Mouse (Mus musculus) T-helper 17 cell (primary cell): ENCODE measurements around the gene Iqcg.
"Not testable (repeated sequence)": the region's sequence is repeated elsewhere in the genome, so short reads cannot be mapped to it uniquely, and the experiment has no call there.

Experiments
- in situ Hi-C, 2 experiments: fragments of 300-600 bp; cut with MboI, MseI; formaldehyde crosslinking; loops; 1 replicate in 1 of 2; 2 replicates in 1 of 2; pipeline ENCODE4 v1.15.1; 2025; ENCODE audit warnings: high pct_unique_total_duplicates in 2 of 2

The Iqcg gene

DNA sequence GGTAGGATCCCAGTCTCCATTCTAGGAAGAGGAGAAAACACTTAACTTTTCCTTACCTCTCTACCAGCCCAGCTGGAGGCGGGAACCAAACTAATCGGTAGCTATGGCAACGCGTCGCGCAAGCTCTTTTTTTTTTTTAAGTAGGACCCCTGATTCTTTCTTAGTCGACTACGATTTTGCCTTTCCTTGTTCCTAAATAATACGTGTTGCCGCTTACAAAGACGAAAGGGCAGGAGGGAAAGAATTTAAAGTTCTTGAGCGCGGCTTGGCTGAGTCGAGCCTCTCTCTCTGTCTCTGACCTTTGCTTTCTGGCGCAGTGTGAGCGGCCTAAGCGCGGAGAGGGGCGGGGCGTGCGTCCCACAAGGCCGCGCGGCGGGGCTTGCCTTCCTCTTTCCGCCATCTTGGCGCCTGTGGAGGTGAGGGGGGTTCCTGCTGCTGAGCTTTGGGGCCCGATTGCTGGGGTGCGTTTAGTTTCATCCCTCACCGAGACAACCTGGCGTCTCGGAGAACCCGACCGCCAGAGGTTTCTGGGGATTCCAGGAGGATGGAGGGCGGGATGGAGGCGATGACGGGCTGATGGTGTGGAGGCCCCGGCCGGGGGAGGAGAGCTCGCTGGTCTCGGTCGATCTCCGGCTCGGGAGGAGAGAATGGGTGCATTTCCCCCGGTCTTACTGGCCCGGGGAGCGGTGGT lies at the start of gene Iqcg, which contains the start of gene Rpl35a:
Gene Iqcg (minus strand): TSS at position 124 of the 691 bp plus-strand sequence.
Gene Rpl35a (plus strand): TSS at position 359 of the 691 bp plus-strand sequence.
- in situ Hi-C loops, result no loop called here

DNA sequence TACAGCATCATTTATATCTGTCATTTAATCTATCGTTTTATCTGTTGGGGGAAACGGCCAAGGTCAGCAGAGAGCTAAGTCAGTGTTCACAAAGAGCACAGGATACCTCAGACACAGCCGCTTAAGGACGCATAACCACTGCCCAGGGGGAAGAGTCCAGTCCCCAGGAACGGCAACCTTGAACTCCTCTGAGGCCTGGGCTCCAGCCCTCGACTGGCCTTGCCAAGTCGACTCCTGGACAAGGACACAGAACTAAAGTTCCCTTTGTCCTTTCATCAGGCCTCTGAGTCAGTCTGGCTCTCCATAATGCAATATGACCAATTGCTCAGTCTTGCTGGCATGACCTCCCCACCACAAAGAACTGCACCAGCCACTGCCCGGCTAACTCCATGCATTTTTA lies 29.6 kb upstream of the Iqcg start:
- in situ Hi-C loops, result loop anchor here in 1 of 2 experiments (10.0 kb wide), 1 partner anchor 1489 kb away; the partner anchor contains the start of gene Kalrn

DNA sequence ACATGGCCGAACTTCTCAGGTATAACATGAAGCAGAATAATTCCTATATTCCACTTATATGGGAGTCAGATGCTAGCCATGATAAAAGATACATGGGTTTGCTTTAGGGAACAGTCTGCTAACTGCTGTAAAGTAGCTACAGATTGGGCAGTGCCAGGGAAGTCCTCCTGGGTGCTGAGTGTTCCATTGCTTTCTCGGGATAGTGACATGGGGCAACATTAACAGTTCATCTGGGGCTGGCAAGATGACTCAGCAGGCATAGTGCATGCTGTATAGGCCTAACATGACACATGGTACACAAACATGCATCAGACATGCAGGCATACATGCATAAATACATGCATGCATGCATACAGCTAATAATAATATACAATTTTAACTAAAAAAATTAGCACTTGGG lies 28.0 kb upstream of the Iqcg start:
- in situ Hi-C loops, result loop anchor here in 1 of 2 experiments (10.0 kb wide), 1 partner anchor 1491 kb away; the partner anchor contains the start of gene Kalrn

DNA sequence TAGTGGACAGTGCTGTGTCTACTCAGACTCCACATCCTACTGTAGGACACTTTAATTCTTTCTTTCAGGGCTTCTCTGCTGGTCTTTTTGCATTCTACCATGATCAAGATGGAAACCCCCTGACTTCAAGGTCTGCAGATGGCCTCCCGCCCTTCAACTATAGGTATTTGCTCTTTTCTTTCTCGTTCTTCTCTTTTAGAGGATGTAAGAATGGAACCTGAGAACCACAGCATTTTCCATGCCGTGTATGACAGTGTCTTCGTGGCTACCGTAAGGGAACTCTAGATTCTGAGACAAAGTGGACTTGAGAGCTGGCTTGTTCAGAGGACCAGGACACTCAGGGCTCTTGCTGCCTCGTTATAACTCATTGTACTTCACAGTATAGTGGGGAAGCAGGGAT lies 26.9 kb upstream of the Iqcg start:
- in situ Hi-C loops, result loop anchor here in 1 of 2 experiments (10.0 kb wide), 1 partner anchor 1492 kb away; the partner anchor contains the start of gene Kalrn

DNA sequence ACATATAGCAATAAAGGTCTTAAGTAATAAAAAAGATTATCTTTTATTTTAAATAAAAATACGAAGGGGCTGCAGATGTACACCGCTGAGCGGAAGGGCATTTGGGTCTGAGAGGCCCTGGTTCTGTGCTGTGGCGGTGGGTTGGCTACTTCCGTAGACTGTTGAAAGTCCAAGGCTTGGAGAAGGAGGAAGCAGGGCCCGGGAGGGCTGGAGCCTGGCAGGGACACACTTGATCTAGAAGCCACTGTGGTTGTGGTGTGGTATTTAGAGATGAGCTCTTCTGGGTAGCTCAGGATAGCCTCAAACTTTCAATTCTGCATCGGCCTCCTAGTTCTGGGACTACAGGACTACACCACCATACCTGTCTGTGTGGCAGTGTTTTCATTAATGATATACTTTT lies 24.0 kb upstream of the Iqcg start:
- in situ Hi-C loops, result loop anchor here in 1 of 2 experiments (10.0 kb wide), 1 partner anchor 1495 kb away; the partner anchor contains the start of gene Kalrn

DNA sequence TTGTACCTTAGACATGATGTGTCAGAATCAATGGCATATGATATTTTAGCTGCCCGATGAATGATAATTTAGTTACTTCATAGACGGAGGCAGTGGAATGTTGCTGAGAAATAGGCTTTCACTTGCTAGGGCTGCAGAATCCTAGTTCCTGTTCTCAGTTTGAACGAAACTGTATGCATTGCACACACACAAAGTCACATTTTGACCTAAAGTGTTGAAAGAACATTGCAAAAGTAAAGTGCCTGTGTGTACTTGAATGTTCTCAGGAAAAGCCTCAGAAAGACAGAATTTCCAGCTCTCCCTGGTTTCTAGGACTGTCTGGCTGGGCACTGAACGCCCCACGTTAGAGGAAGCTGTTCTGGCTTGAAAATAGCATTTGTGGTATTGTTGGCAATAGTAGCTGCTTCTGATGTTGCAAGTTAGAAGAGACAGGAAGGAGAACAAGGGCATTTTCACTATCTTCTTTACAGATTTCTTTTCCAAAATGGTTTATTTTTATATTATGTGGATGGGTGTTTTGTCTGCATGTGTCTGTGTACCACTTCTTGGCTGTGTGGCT lies 21.1 kb upstream of the Iqcg start:
- in situ Hi-C loops, result no loop called here

DNA sequence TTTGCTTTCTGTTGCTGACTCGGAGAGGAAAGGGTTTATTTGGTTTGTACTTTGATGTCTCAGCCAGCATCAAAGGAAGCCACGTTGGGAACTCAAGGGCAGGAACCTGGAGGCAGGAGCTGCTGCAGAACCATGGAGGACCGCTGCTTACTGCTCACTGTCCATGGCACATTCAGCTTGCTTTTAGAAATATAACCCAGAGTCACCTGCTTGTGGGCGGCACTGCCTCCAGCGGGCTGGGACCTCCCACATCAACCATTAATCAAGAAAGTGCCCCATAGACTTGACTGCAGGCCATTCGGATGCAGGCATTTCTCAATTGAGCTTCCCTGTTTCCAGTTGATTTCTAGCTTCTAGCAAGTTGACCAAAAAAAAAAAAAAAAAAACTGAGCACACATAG lies 20.1 kb upstream of the Iqcg start:
- in situ Hi-C loops, result no loop called here

DNA sequence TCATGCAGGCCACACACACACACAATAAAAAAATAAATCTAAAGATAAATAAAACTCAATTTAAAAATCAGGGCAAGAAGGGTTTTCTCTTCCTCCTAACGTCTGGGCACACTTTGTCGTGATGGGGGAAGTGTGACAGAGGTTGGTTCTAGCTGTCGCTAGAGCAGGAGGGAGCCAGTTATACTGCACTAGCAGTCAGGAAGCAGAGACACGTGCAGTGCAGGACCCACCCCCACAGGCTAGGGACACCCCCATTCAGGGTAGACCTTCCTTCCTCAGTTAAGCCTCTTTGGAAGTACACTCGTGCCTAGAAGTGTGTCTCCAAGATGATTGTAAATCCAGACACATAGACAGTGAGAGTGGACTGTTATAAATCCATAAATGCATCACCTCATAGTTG lies 18.9 kb upstream of the Iqcg start:
- in situ Hi-C loops, result no loop called here

DNA sequence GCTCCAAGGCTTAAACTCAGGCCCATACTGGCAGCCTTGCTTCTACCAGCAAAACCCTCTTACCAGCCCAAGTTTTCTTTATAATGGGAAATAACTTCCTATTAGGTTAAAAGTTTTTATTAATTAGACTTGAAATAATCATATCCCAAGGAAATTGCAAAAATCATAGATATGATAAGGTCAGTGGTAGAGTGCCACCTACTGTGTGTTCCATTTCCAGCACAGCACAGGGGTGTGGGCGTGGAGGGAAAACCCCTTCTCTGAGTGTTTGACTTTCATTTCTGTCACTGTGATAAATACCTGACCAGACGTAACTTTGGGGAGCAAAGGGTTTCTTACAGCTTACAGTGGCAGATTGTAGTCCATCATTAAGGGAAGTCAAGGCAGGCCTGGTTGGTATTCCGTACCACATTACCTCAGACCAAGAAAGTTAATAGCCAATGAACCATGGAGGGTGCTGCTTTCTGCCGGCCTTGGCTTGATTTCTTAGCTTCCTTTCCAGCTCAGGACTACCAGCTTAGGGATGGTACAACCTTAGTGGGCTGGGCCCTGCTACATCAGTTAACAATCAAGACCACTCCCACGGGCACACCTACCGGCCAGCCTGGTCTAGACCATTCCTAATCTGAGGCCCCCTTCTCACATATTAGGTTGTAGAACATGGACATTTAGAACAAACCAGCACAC lies 17.0 kb upstream of the Iqcg start:
- in situ Hi-C loops, result no loop called here

DNA sequence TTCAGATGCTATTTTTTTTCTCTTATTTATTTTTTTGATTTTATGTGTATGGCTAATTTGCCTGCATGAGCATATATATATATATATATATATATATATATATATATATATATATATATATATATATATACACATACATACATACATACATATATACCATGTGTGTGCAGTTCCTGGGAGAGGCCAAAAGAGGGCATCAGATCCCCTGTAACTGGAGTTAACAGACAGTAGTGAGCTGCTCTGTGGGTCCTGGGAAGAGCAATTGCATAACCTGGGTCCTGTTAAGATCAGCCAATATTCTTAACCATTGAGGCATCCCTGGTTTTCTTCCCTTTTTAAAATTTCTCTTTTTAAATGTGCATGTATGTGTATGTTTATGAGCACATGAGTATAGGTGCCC lies 14.9 kb upstream of the Iqcg start:
- in situ Hi-C loops, result no loop called here

DNA sequence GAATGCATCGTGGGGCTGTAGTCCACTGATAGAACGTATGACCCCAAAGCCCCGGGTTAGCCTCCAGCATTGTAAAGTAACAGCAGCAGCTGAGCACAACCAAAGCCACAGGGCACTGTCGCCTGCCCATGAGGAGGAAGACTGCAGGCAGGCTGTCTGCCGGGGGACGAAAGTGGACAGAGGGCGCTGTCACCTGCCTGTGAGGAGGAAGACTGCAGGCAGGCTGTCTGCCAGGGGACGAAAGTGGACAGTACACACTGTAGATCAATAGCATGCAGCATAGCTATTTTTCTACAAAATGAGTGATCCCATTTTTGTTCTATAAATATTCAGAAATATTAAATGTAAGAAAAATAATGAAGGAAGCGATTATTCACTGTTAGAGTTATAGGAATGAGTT lies 8.6 kb upstream of the Iqcg start:
- in situ Hi-C loops, result loop anchor here (5.0 to 10.0 kb wide), 2 partner anchors 1977 to 1980 kb away; partner anchors contain the start of gene Xxylt1 (in 1 of the 2)

DNA sequence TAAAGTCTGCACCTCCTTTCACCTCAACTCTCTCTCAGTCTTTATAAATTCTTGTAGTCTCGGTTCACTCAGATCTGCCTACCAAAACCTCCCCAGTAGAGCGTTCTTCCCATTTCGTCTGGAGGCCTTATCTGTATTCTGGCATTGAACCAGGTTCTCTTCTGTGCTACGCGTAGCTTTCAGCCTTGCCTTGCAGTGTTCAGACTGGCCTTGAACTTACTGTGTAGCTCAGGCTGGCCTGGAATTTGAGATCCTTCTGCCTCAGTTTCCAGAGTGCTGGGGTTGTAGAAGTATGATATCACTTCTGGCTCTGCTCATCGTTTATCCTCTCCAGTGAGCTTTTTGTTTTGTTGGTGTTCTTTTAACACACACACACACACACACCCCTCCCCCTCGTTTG lies 7.2 kb upstream of the Iqcg start:
- in situ Hi-C loops, result loop anchor here in 1 of 2 experiments (10.0 kb wide), 1 partner anchor 1978 kb away; the partner anchor contains the start of gene Xxylt1

DNA sequence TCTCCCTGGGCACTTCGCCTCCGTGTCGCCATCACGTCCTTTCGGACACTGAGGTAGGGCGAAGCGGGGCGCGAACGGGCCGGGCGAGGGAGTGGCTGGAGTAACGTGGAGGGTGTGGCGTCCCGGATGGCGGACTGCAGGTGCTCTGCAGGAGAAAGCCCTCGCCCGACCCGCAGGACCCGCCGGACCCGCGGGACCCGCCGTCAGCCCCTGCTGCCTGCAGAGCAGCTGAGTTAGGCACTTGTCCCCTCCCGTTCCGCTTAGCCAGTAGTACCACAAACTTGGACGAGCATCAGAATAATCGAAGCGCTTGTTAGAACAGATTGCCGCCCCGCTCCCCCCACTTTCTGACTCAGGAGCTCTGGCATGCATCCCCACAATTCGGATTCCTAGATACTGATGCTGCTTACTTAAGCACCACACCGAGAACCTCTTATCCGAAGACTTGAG lies 6.7 kb upstream of the Iqcg start:
- in situ Hi-C loops, result loop anchor here in 1 of 2 experiments (10.0 kb wide), 1 partner anchor 1978 kb away; the partner anchor contains the start of gene Xxylt1

DNA sequence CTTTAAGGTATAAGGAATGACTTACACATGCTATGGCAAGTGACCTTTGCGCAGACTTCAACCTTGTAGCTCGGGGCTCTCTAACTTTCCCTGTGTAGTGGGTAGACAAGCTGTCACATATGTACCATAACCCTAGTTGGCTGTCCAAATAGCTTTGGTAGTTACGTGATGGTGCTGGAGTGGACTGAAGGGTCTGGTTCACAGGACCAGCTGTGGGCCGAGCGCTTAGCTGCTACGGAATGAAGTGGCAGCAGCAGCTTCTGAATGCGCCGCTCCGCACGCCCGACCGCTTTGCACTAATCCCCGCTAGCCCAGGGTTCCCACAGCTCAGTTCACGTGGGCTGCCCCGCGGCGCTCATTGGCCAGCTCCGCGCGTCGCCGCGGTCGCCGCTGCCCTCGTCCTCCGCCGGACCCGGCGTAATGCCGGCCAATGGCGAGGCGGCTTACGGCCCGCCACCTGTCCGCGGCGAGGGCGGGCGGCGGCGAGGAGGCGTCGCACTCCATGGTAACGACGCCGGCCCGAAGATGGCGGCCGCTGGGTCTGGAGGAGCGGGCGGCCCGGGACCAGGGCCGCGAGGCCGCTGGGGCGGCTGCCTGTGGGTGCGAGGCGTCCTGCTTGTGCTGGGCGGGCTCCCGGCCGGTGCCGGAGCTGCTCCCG lies 6.1 kb upstream of the Iqcg start, which contains the start of gene Lmln:
Gene Lmln (plus strand): TSS at position 498 of the 658 bp plus-strand sequence.
- in situ Hi-C loops, result loop anchor here in 1 of 2 experiments (10.0 kb wide), 1 partner anchor 1977 kb away; the partner anchor contains the start of gene Xxylt1

DNA sequence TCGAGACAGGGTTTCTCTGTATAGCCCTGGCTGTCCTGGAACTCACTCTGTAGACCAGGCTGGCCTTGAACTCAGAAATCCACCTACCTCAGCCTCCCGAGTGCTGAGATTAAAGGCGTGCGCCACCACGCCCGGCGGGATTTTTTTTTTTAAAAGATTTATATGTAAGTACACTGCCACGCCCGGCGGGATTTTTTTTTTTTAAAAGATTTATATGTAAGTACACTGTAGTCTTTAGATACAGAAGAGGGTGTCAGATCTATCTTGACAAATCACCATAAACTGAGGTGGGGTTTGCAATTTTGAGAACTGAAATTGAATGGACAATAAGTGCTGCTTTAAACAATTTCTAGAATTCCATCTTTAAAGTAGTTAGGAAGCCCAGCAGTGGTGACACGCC lies 5.4 kb upstream of the Iqcg start:
- in situ Hi-C loops, result loop anchor here in 1 of 2 experiments (10.0 kb wide), 1 partner anchor 1977 kb away; the partner anchor contains the start of gene Xxylt1

DNA sequence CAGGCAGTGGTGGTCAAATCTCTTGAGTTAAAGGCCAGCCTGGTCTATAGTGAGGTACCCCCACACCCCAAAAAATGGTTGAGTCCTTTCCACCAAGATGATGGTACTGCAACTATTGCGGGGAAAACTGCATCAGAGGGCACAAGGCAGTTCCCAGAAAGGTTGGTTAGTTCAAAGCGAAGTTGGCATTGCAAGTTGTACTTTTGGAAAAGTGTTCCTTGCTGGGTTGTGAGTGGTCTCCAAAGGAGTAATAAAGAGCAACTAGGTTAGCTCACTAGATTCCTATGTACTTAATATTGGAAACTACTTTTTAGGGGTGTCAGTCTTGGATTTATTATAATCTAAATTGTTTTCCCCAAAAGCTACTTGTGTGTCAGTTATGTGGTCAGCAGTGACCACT lies 4.9 kb upstream of the Iqcg start:
- in situ Hi-C loops, result loop anchor here in 1 of 2 experiments (10.0 kb wide), 1 partner anchor 1976 kb away; the partner anchor contains the start of gene Xxylt1

DNA sequence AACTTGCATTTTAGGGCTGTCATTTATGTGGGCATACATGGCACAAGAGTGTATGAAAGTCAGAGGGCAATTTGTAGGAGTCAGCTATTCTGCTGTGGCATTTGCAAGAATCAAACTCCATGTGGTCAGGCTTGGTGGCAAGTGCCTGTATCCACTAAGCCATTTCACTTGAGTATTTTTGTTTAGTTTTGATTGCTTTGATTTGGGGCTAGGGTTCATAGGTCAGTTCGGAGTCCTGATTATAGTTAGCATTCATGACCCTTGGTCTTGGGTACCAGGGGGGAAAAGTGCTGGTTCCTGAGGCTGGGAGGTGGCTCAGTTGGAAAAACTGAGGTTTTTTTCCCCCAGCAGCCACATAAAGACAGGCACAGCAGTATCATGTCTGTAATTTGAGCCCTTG lies 3.5 kb upstream of the Iqcg start:
- in situ Hi-C loops, result no loop called here

DNA sequence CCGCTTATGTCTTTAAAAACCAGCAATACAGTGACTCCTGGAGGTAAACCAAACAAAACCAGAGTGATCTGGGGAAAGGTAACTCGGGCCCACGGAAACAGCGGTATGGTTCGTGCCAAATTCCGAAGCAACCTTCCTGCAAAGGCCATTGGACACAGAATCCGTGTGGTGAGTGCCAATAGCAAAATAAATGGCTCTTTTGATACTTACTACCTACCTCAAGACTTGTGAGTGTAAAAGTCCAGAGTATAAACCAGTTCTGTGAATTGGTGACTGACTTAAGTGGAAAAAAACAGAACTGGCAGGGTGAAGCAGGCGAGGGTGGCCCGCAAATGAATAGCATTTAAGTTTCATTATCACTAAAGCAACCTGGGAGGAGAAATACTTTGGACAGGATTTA lies 2.6 kb upstream of the Iqcg start:
- in situ Hi-C loops, result not testable (repeated sequence)

DNA sequence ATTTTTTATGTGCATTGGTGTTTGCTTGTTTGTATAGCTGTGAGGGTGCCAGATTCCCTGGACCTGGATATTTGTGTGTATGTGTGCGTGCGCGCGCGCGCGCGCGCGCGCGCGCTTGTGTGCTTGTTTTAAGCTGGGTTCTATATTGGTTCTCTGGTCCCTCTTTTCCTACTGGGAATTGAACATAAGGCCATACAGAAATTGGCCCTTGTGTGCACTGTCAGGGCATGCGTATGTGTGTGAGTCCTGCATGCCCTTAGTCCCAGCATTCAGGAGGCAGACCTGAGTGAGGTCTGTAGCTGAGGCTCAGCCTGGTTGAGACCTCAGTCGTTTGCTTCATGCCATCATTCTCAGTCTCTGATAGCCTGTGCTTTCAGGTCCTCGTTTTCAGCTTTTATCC lies 2.0 kb upstream of the Iqcg start:
- in situ Hi-C loops, result no loop called here

DNA sequence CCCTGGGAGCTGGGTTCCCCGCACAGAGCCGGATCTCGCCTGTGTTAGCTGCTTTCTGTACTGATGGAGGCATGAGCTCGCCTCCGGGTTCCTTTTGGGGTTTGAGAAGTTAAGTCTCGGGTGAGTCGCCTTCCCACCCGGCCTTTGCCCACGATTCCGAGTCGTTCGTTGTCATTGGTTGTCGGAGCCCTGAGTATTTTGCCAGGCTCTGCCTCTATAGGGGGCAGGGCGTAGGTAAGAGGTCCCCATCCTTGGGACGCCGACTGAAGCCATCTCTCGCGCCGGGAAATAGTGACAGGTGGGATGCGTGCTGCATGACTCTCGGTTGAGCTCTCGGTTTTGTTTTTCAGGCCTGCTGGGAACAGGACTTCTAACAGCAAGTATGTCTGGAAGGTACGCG lies 768 bp upstream of the Iqcg start:
- in situ Hi-C loops, result no loop called here

DNA sequence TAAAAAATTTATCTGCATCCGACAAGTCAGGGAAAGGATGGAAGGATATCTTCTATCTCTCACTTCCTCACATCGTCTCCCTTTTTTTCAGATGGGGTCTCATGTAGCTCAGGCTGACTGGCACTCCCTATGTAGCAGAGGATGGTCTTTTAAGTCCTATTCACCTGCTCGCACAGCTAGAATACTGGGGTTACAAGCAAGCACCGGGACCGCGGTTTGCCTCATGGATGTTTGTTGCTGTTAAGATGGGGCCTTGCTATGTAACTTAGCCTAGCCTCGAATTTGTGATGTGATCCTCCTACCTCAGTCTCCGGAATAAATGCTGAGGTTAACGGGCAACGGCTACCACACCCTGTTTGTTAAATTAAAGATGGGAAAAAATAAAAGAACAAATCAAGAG lies 363 bp downstream of the Iqcg start:
- in situ Hi-C loops, result no loop called here
